Mouse (Mus musculus): Measurements from ENCODE around the gene Sele.

- no peak for TF ChIP-seq POLR2A (IDR thresholded peaks at IDR 0.05; ENCODE audit: insufficient read depth, low read depth, low read length)
- no peak for TF ChIP-seq CTCF (IDR thresholded peaks at IDR 0.05; ENCODE audit: insufficient read depth, low read depth, low read length)
These were observed 33.4 kb upstream of the Sele start for GRCm38 (mm10) chr1:164014616-164015015.
